Mouse (Mus musculus): ENCODE results near the gene Ptpra.

Gene Ptpra

DNA sequence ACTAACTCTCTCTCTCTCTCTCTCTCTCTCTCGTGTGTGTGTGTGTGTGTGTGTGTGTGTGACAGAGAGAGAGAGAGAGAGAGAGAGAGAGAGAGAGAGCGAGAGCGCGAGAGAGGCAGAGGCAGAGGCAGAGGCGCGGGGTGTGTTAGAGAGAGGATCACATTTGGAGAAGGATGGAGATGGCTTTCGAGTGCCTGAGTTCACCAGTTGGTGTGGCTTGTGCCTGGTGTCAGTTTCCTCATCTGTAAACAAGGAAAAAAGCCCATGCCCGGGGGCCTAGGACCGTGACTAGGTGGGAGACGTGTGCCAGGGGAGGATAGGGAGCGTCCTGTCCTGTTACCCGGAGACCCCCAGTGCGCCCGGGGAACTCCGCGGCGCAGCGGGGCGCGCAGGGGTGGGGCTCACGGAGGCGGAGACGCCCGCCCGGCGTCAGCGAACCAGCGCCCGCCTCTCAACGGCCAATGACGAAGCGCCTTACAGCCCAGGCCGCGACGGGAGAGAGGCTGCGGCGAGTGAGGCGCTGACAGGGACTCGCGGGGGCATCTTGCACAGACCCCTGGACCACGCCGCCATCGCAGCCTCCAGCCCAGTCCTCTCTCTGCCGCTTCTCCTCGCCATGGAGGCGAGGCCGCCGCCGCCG, at the start of gene Ptpra:
Gene Ptpra (plus strand): TSS at position 485 of the 640 bp plus-strand sequence.
- peak; percentile 79 to 91 for DNase-seq

GRCm38 (mm10) chr2:130401891-130402290, 48.2 kb upstream of the Ptpra start:
- no peak for DNase-seq

DNA sequence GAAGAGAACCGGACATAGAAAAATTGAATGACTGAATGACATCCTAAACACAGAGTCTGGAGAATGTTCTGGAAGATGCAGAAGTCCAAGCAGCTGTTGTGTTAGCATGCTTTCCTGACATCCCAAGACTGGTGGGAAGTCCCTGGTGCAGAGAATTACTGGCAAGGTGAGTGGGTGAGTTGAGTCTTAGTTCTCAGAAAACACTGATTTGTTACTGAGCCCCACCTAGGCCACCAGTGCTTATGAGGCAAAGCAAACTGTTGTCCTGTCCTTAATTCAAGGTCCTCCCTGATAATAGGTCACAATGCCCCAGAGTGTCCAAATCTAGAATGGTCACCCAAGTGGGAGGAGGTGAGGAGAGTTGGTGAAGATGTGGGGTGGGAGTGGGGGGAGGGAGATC, 45.1 kb upstream of the Ptpra start, which contains the start of the genes Gm28372 and 1700020A23Rik:
Gene Gm28372 (plus strand): TSS at position 301 of the 400 bp plus-strand sequence.
Gene 1700020A23Rik (plus strand): TSS at position 321 of the 400 bp plus-strand sequence.
- no peak for DNase-seq

- DNase-seq: no peak
Observed at GRCm38 (mm10) chr2:130406178-130406577, 43.9 kb upstream of the Ptpra start, which contains the start of gene Tmem239. Tmem239 (plus strand) TSS chr2:130406478.

- no peak for DNase-seq
Observed at GRCm38 (mm10) chr2:130408194-130408593, 41.9 kb upstream of the Ptpra start.

GRCm38 (mm10) chr2:130411558-130412495, 38.3 kb upstream of the Ptpra start:
- peak; percentile 39 to 72 for DNase-seq

DNA sequence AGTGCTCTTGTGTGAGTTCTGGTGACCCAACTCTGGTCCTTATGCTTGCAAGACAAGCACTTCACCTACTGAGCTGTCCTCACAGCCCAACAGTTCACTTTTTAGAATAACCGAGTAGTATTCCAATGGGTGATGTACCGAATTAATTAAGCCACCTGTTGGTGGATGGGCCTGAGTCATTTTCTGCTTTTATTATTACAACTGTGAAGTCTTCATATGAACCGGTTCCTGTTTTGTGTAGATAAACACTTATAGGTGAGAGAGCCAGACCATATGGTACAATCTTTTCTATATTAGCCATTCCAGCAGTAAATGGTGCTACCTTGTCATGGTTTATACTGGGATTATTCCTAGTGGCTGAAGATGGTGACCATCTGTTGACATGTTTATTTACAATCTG, 37.3 kb upstream of the Ptpra start:
- no peak for DNase-seq

DNA sequence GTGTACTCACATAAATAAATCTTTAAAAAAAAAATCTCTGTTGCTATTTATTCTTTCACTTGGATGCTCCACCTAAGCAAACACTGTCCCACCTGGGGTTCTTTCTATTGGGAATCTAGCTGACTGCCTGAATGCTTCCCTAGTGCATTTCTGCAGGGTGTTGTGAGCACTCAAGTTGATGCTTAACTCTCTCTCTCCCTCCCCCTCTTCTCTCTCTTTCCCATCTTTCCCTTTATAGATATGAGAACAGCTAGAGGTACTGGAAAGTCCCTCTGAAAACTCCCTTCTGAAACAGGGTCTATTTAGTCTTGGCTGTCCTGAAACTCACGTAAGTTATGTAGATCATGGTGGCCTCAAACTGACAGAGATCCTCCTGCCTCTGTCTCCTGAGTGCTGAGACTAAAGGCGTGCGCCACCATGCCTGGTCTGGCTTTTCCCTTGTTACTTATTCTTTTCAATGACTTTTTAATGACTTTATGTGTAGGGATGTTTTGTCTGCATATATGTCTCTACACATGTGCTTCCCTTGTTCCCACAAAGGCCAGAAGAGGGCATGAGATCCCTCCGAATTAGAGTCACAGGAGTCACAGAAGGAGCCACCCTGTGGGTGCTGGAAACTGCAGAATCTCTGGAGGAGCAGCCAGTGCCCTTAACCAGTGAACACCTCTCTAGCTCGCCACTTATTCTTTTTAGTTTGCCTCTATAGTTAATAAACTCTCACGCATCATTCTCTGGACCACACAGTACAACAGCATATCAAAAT, 35.8 kb upstream of the Ptpra start:
- no peak for DNase-seq

GRCm38 (mm10) chr2:130421781-130422620, 28.1 kb upstream of the Ptpra start:
- DNase-seq: no peak

- peak; percentile 65 to 79 for DNase-seq
Observed at GRCm38 (mm10) chr2:130423397-130424125, 26.5 kb upstream of the Ptpra start.

DNA sequence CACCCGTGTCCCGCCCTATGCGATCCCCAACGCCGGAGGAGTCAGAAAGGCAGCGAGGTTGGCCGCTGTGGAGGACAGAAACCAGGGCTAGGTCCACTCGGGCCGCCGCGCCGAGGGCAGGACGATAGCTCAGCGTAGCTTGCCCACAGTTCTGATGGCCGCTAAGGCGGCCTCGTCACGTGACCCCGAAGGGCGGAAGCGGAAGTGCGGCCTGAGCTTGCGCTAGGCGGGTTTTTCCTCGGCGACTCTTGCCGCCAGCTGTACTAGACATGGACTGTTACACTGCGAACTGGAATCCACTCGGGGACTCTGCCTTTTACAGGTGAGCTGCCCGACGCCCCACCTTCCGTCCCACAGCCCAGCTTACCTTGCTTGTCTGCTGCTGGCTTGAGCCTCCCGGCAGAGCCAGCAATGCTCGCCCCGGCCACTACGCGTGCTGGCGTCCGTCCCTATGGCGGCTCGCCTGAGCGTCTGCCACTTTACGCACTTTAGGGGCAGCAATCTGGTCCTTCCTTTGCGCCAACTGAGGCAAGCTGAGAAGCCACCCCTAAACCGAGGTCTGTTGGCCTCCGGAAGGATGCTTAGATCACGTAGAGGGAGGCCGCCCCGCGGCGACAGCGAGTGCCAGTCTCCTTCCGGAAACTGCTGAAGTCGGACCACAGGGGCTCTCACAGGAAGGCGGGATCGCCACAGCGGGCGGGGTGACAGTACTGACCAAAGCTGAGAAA, 25.8 kb upstream of the Ptpra start, which contains the start of the genes Vps16 and Pced1a:
Gene Vps16 (plus strand): TSS at position 214 of the 728 bp plus-strand sequence.
Gene Pced1a (minus strand): TSS at position 576 of the 728 bp plus-strand sequence.
- peak; percentile 85 to 91 for DNase-seq

DNA sequence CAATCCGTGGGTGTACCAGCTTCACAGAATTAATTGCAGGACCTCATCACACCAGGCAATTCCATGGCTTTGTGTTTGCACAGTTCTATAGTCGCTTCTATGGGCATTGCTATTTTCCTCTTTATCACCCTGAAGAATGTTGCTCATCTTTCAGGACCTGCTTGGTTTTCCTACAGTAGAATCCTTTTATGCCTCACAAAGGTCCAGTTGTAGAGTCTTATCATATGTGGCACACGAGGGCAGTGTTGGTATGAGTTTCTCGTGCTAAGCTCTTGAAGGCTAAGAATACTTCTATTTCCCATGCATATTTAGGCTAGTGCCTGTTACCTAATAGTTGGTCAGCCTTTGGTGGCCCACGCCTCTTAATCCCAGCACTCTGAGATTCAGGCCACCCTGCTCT, 25.0 kb upstream of the Ptpra start:
- DNase-seq: no peak

GRCm38 (mm10) chr2:130429851-130430250, 20.2 kb upstream of the Ptpra start:
- no peak for DNase-seq

DNA sequence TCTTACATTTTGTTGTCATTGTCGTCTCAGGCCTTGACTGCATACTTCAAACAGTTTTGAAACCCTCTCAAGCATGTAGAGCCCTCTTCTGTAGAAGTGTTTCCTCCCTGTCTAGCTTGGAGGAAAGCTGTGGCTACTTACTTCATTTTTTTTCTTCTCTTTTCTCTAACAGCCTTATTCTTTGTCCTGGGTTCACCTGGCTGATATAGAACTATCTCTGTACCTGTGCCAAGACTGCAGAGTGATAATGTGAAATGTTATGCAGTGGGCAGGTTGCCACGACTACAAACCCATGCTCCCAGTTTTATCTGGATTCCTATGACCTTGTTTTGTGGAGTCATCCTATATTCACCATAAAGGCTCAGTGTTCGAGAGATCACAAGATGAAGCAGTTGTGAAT, 19.6 kb upstream of the Ptpra start:
- DNase-seq: no peak

DNA sequence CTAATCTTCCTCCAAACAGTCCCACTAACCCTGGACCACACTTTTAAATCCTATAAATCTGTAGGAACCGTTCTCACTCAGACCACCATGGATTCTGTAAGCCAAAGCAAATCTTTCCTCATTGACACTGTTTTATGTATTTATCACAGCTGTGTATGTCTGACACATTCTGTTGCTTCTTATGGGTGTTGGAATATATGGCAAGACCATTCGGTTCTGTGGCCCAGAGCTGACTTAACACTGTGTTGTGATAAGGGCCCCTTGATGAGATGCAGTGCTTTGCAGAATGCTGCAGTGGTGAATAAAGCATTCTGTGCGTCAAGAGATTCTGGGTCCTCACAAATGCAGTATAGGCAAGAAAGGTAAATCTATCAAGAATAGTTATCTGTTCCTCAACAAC, 17.9 kb upstream of the Ptpra start:
- no peak for DNase-seq

GRCm38 (mm10) chr2:130433152-130433551, 16.9 kb upstream of the Ptpra start:
- DNase-seq: peak in 1 of 2 experiments; percentile 37

- no peak for DNase-seq
Observed at GRCm38 (mm10) chr2:130436769-130437168, 13.3 kb upstream of the Ptpra start.

DNA sequence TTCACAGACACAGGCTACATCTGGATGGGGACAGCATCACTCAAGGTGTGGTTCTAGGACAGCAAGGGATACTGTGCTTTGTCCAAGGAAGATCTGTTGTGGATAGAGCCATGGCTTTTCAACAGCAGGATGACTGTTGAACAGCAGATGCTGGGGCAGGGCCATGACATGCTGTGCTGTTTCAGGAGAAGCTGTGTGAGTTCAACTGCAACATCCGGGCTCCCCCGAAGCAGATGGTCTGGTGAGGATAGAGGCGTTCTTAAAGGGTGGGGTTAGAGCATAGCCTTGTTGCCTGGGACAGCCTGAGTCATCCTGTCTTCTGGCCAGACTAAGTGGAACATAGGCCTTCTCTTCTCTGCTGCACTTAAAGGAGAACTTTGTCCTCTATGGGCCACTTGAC, 11.2 kb upstream of the Ptpra start:
- DNase-seq: no peak

- no peak for DNase-seq
Observed at GRCm38 (mm10) chr2:130439840-130440480, 10.1 kb upstream of the Ptpra start.

DNA sequence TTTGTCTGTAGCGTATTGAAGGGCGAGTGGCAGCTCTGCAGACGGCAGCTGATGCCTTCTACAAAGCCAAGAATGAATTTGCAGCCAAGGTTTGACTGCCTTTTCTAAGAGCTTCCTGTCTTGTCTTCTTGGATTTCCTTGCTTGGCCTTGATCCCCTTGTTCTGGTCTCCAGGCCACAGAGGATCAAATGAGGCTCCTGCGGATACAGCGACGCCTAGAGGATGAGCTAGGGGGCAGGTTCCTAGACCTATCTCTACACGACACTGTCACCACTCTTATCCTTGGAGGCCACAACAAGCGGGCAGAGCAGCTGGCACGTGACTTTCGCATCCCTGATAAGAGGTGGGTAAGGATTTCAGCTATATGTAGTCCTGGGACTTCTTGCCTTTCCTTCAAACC, 7.9 kb upstream of the Ptpra start:
- no peak for DNase-seq

Measured in spleen, adult 18-20 months (tissue).